Mouse (Mus musculus) liver, adult 2 months (tissue): ENCODE measurements at regions not wholly inside any gene's neighbourhood (a gene's known extent, or its start where the extent isn't known, plus 50 kb on each side); places are given as distances from the start of the nearest gene placed in this dataset.

Source experiments
- DNase-seq: peaks from one replicate; pipeline ENCODE4 v3.0.0-alpha.2; 2011; ENCODE audit warnings: low read depth, low spot score; ENCODE audit errors: extremely low read depth
- H3K27ac ChIP-seq: fragments of 200-500 bp; replicated peaks from 2 replicates; pipeline ENCODE4 v1.5.1; 2012; ENCODE audit warnings: low read depth, mild to moderate bottlenecking, control low read depth, inconsistent platforms, low read length; ENCODE audit not compliant: insufficient read depth
- H3K27me3 ChIP-seq: fragments of 200-500 bp; 2 replicates; pipeline ENCODE4 v1.6.1; 2012; ENCODE audit warnings: mild to moderate bottlenecking, moderate library complexity, low read length, inconsistent platforms; ENCODE audit not compliant: control insufficient read depth, insufficient read depth
- H3K36me3 ChIP-seq: fragments of 200-500 bp; 2 replicates; pipeline ENCODE4 v1.6.1; 2012; ENCODE audit warnings: low read length, inconsistent platforms; ENCODE audit not compliant: control insufficient read depth, insufficient read depth
- H3K4me1 ChIP-seq: fragments of 200-500 bp; 2 replicates; pipeline ENCODE4 v1.6.1; 2011; ENCODE audit warnings: low read length; ENCODE audit not compliant: control insufficient read depth, insufficient read depth
- H3K4me3 ChIP-seq: fragments of 200-500 bp; 2 replicates; pipeline ENCODE4 v1.5.1; 2011; ENCODE audit warnings: low read depth, mild to moderate bottlenecking, control low read depth, low read length, moderate library complexity; ENCODE audit not compliant: insufficient read depth
- H3K79me2 ChIP-seq: fragments of 200-500 bp; 2 replicates; pipeline ENCODE4 v1.6.1; 2012; ENCODE audit warnings: inconsistent platforms, mild to moderate bottlenecking, low read length, moderate library complexity; ENCODE audit not compliant: control insufficient read depth, insufficient read depth
- H3K9ac ChIP-seq: fragments of 200-500 bp; 2 replicates; pipeline ENCODE4 v1.6.1; 2012; ENCODE audit warnings: low read depth, mild to moderate bottlenecking, control low read depth, inconsistent platforms, low read length
- CTCF ChIP-seq: fragments of 200-500 bp; IDR thresholded peaks from 2 replicates; pipeline ENCODE4 v1.5.1; 2011; ENCODE audit warnings: low read depth, low read length, control low read depth
- POLR2A ChIP-seq: fragments of 200-500 bp; IDR thresholded peaks from 2 replicates; pipeline ENCODE4 v1.6.1; 2011; ENCODE audit warnings: low read length, control low read depth; ENCODE audit not compliant: insufficient read depth; ENCODE audit errors: extremely low read depth
- WGBS: fragments of 180-500 bp; shearing (Covaris S2); methylation state at CpG from one replicate; pipeline ENCODE4 v1.1.7; 2018; 5-methylcytosine and 5-hydroxymethylcytosine counted together

- Histone ChIP-seq H3K27me3 (no peaks in the 10 kb centered on the region), H3K4me3 (no peak overlapping the region), H3K79me2 (no peaks in the 10 kb centered on the region), H3K27ac (no peak overlapping the region), H3K36me3 (no peaks in the 10 kb centered on the region), H3K4me1 (no peaks in the 10 kb centered on the region), H3K9ac (no peak overlapping the region)
- no peak for DNase-seq
- 83% methylated on average over 8 of the region's 8 CpGs for WGBS
- no peak for TF ChIP-seq CTCF
- no peak for TF ChIP-seq POLR2A
These were observed 144.0 kb upstream of the Tmem45b start for GRCm38 (mm10) chr9:31608084-31608870.

GRCm38 (mm10) chr9:31606936-31607335, 142.7 kb upstream of the Tmem45b start:
- H3K36me3 ChIP-seq = no peaks in the 10 kb centered on the region
- H3K4me1 ChIP-seq = no peaks in the 10 kb centered on the region
- no peak overlapping the region for H3K9ac ChIP-seq
- DNase-seq = no peak
- no peak overlapping the region for H3K27ac ChIP-seq
- TF ChIP-seq CTCF (no peak), POLR2A (no peak)
- no peak overlapping the region for H3K4me3 ChIP-seq
- 87% methylated on average over 6 of the region's 6 CpGs for WGBS
- H3K79me2 ChIP-seq = no peaks in the 10 kb centered on the region
- no peaks in the 10 kb centered on the region for H3K27me3 ChIP-seq

- TF ChIP-seq POLR2A (no peak), CTCF (no peak)
- no peak for DNase-seq
- Histone ChIP-seq H3K27me3 (no peaks in the 10 kb centered on the region), H3K27ac (no peak overlapping the region), H3K9ac (no peak overlapping the region), H3K4me3 (no peak overlapping the region), H3K4me1 (no peaks in the 10 kb centered on the region), H3K79me2 (no peaks in the 10 kb centered on the region), H3K36me3 (no peaks in the 10 kb centered on the region)
- WGBS = 88% methylated on average over 6 of the region's 6 CpGs
These were observed 140.3 kb upstream of the Tmem45b start for GRCm38 (mm10) chr9:31604497-31605090.

GRCm38 (mm10) chr9:31602707-31603106, 138.4 kb upstream of the Tmem45b start:
- no peaks in the 10 kb centered on the region for H3K36me3 ChIP-seq
- WGBS = 69% methylated on average over 4 of the region's 4 CpGs

GRCm38 (mm10) chr9:31595096-31595495, 130.8 kb upstream of the Tmem45b start:
- DNase-seq = no peak
- Histone ChIP-seq H3K79me2 (no peaks in the 10 kb centered on the region), H3K27ac (no peak overlapping the region), H3K27me3 (no peaks in the 10 kb centered on the region), H3K4me1 (no peaks in the 10 kb centered on the region), H3K9ac (no peak overlapping the region), H3K36me3 (no peaks in the 10 kb centered on the region), H3K4me3 (no peak overlapping the region)
- TF ChIP-seq CTCF (no peak), POLR2A (no peak)
- WGBS = 71% methylated on average over 7 of the region's 7 CpGs

More at GRCm38 (mm10) chr9:31602707-31603106, 138.4 kb upstream of the Tmem45b start:
- H3K79me2 ChIP-seq = no peaks in the 10 kb centered on the region
- no peak overlapping the region for H3K9ac ChIP-seq
- TF ChIP-seq POLR2A (no peak), CTCF (no peak)
- no peak overlapping the region for H3K27ac ChIP-seq
- DNase-seq = no peak
- H3K27me3 ChIP-seq = no peaks in the 10 kb centered on the region
- no peak overlapping the region for H3K4me3 ChIP-seq
- no peaks in the 10 kb centered on the region for H3K4me1 ChIP-seq

GRCm38 (mm10) chr9:31587671-31588070, 123.4 kb upstream of the Tmem45b start:
- no peaks in the 10 kb centered on the region for H3K36me3 ChIP-seq
- TF ChIP-seq CTCF (no peak), POLR2A (no peak)
- H3K27ac ChIP-seq = no peak overlapping the region
- no peak overlapping the region for H3K9ac ChIP-seq
- no peaks in the 10 kb centered on the region for H3K79me2 ChIP-seq
- H3K4me3 ChIP-seq = no peak overlapping the region
- peak; percentile 78 for DNase-seq
- H3K4me1 ChIP-seq = peaks cover 8% of the 10 kb centered on the region; the same call in 1 of the 2 replicates
- H3K27me3 ChIP-seq = no peaks in the 10 kb centered on the region
